Mouse (Mus musculus) liver, embryonic 14.5 days (tissue): ENCODE measurements around the gene Sectm1a. TPM values are rescaled to one million over a fixed set of nuclear protein-coding genes. Genes with fewer than 3 reads are reported as not detected.
"Not testable (repeated sequence)": the region's sequence is repeated elsewhere in the genome, so short reads cannot be mapped to it uniquely, and the experiment has no call there.

Source experiments
- ATAC-seq: fragments of 200-750 bp; cut with Nextera tagmentation; 2 replicates; pipeline ENCODE4 v1.8.0; 2017; ENCODE audit warnings: moderate number of reproducible peaks, mild to moderate bottlenecking, moderate library complexity; ENCODE audit not compliant: insufficient read depth
- DNase-seq, 3 experiments: peaks; one replicate each; pipeline ENCODE4 v3.0.0-alpha.2; 2012 to 2013; ENCODE audit warnings: low read depth in 3 of 3, low spot score in 3 of 3
- H3K27ac ChIP-seq: fragments of 300-500 bp; sonication (generic); 2 replicates; pipeline ENCODE4 v1.5.1; 2014; ENCODE audit warnings: moderate library complexity, mild to moderate bottlenecking, control low read depth, inconsistent platforms
- H3K27me3 ChIP-seq: fragments of 300-500 bp; sonication (generic); 2 replicates; pipeline ENCODE4 v1.6.1; 2014; ENCODE audit warnings: mild to moderate bottlenecking, low read length, moderate library complexity; ENCODE audit not compliant: control insufficient read depth, insufficient read depth
- H3K36me3 ChIP-seq: fragments of 300-500 bp; sonication (generic); replicated peaks from 2 replicates; pipeline ENCODE4 v1.6.1; 2014; ENCODE audit warnings: low read depth; ENCODE audit not compliant: control insufficient read depth, insufficient read depth
- H3K4me1 ChIP-seq, 2 experiments: fragments of 200-500 bp in 1 of 2; fragments of 300-500 bp in 1 of 2; sonication (generic) in 1 of 2; replicated peaks; 2 replicates each; pipeline ENCODE4 v1.6.1; 2012 to 2014; ENCODE audit warnings: antibody characterized with exemption in 1 of 2, inconsistent platforms in 1 of 2, low read length in 1 of 2; ENCODE audit not compliant: control insufficient read depth in 2 of 2, insufficient read depth in 2 of 2
- H3K4me2 ChIP-seq: fragments of 300-500 bp; sonication (generic); 2 replicates; pipeline ENCODE4 v1.6.1; 2014; ENCODE audit warnings: low read depth, mild to moderate bottlenecking, control low read depth, moderate library complexity
- H3K4me3 ChIP-seq, 2 experiments: fragments of 200-500 bp in 1 of 2; fragments of 300-500 bp in 1 of 2; sonication (generic) in 1 of 2; 2 replicates each; pipeline ENCODE4 v1.5.1; 2012 to 2014; ENCODE audit warnings: low read depth in 2 of 2, low read length in 2 of 2, mild to moderate bottlenecking in 2 of 2, control low read depth in 1 of 2, inconsistent platforms in 1 of 2, moderate library complexity in 1 of 2; ENCODE audit not compliant: insufficient read depth in 1 of 2
- H3K9ac ChIP-seq: fragments of 300-500 bp; sonication (generic); replicated peaks from 2 replicates; pipeline ENCODE4 v1.6.1; 2014; ENCODE audit warnings: mild to moderate bottlenecking, control low read depth, moderate library complexity
- H3K9me3 ChIP-seq: fragments of 300-500 bp; sonication (generic); 2 replicates; pipeline ENCODE4 v1.6.1; 2016; ENCODE audit warnings: low read length, mixed read lengths; ENCODE audit not compliant: control insufficient read depth
- CTCF ChIP-seq: IDR thresholded peaks from 2 replicates; pipeline ENCODE4 v1.5.1; 2016; ENCODE audit warnings: antibody characterized with exemption, low read depth, control low read depth
- EP300 ChIP-seq: IDR thresholded peaks from 2 replicates; pipeline ENCODE4 v1.6.1; 2016; ENCODE audit warnings: antibody characterized with exemption, low read depth
- WGBS: fragments of 180-500 bp; shearing (Covaris S2); extraction: QIAGEN DNeasy Blood & Tissue Kit; methylation state at CpG from one replicate; pipeline ENCODE4 v1.1.7; 2014; ENCODE audit not compliant: insufficient replicate concordance; 5-methylcytosine and 5-hydroxymethylcytosine counted together
- polyA plus RNA-seq, 2 experiments: library from polyadenylated mRNA; depleted of rRNA in 1 of 2; stranded (reverse) in 1 of 2; unstranded in 1 of 2; fragments of >200 nt; fragmentation: Nextera tagmentation in 1 of 2; extraction: Ambion mirVana in 1 of 2; gene quantifications; 2 replicates each; pipeline versions ENCODE4 v1.2.1 to v1.2.3; 2012 to 2014

Gene Sectm1a
- polyA plus RNA-seq, 2 experiments, result 1.0 to 1.3 TPM

GRCm38 (mm10) chr11:121112091-121112775 is 31.2 kb upstream of the Sectm1a start:
- peaks cover 0 to 3% of the 10 kb centered on the region in 2 experiments; a peak in 1 of 4 replicates for H3K4me1 ChIP-seq
- H3K27me3 ChIP-seq, result no peaks in the 10 kb centered on the region
- TF ChIP-seq EP300, result no peak
- TF ChIP-seq CTCF, result no peak
- no peak overlapping the region for H3K4me3 ChIP-seq
- no peak overlapping the region for H3K27ac ChIP-seq
- DNase-seq (no peak), ATAC-seq (no peak)
- no peak overlapping the region for H3K9ac ChIP-seq
- no peaks in the 10 kb centered on the region for H3K9me3 ChIP-seq
- no peak overlapping the region for H3K4me2 ChIP-seq
- no peaks in the 10 kb centered on the region for H3K36me3 ChIP-seq
- 57% methylated on average over 5 of the region's 5 CpGs for WGBS

DNA sequence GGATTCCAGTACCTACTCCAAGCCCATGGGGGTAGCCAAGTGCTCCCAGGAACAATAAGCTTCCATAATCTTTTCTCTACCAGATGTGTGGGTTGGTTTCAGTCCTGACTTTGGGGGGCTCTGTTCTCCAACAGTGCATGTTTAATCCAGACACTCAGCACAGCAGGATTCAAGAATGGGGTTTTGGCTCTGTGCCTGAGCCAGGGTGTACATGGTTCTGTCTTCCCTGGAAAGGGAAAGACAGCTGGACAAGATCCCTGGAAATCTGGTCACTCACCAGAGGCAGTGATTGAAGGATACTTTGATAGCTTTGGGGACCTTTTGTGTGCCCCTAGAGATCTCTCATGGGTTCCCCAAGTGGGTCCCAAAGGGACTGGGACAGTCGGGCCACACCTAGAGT is 30.6 kb upstream of the Sectm1a start:
- no peak overlapping the region for H3K4me3 ChIP-seq
- H3K27ac ChIP-seq, result no peak overlapping the region
- ATAC-seq (no peak), DNase-seq (no peak)
- no peaks in the 10 kb centered on the region for H3K9me3 ChIP-seq
- no peaks in the 10 kb centered on the region for H3K36me3 ChIP-seq
- H3K27me3 ChIP-seq, result no peaks in the 10 kb centered on the region
- WGBS, result 53% methylated on average over 1 of the region's 1 CpGs
- no peak overlapping the region for H3K9ac ChIP-seq
- H3K4me2 ChIP-seq, result no peak overlapping the region
- no peak for TF ChIP-seq EP300
- TF ChIP-seq CTCF, result no peak
- H3K4me1 ChIP-seq, result peaks cover 0 to 3% of the 10 kb centered on the region in 2 experiments; a peak in 1 of 4 replicates

DNA sequence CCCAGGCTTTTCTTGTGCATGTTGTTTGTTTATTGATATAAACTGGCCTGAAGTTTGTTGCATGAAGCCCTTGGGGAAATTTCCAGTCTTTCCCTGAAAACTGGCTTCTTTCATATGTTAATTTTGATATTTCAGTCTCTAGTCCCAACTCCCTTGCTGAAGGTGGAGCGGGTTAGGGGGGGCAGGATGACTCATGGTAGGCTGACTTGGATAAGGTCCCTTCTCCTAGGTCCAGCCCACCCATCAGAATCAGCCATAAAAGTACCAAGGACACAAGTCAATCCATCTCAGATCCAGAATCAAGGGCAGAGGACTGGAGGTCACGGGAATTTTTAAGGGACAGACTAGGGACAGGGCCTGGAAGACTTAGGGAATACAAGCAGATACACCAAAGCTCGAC is 30.0 kb upstream of the Sectm1a start:
- DNase-seq, result no peak
- no peak overlapping the region for H3K9ac ChIP-seq
- WGBS, result 53% methylated on average over 3 of the region's 3 CpGs
- H3K4me2 ChIP-seq, result no peak overlapping the region
- no peaks in the 10 kb centered on the region for H3K9me3 ChIP-seq
- TF ChIP-seq CTCF, result no peak
- TF ChIP-seq EP300, result no peak
- ATAC-seq, result no peak
- no peaks in the 10 kb centered on the region for H3K27me3 ChIP-seq
- no peaks in the 10 kb centered on the region for H3K36me3 ChIP-seq
- H3K4me1 ChIP-seq, result peaks cover 0 to 3% of the 10 kb centered on the region in 2 experiments; a peak in 1 of 4 replicates
- H3K27ac ChIP-seq, result no peak overlapping the region
- no peak overlapping the region for H3K4me3 ChIP-seq

GRCm38 (mm10) chr11:121109986-121110385 is 29.0 kb upstream of the Sectm1a start:
- Histone ChIP-seq H3K27ac (no peak overlapping the region), H3K4me1 (peaks cover 0 to 3% of the 10 kb centered on the region in 2 experiments; a peak in 1 of 4 replicates), H3K4me2 (no peak overlapping the region), H3K9me3 (no peaks in the 10 kb centered on the region), H3K9ac (no peak overlapping the region), H3K4me3 (no peak overlapping the region), H3K36me3 (no peaks in the 10 kb centered on the region), H3K27me3 (no peaks in the 10 kb centered on the region)
- ATAC-seq, result no peak
- no peak for DNase-seq
- TF ChIP-seq CTCF (no peak), EP300 (no peak)
- WGBS, result 26% methylated on average over 2 of the region's 2 CpGs

GRCm38 (mm10) chr11:121108061-121108460 is 27.0 kb upstream of the Sectm1a start:
- no peaks in the 10 kb centered on the region for H3K36me3 ChIP-seq
- ATAC-seq, result no peak
- H3K4me1 ChIP-seq, result peaks cover 0 to 3% of the 10 kb centered on the region in 2 experiments; a peak in 1 of 4 replicates
- no peak overlapping the region for H3K4me2 ChIP-seq
- no peak for TF ChIP-seq EP300
- no peak for TF ChIP-seq CTCF
- WGBS, result 45% methylated on average over 9 of the region's 9 CpGs
- H3K27ac ChIP-seq, result no peak overlapping the region
- H3K27me3 ChIP-seq, result no peaks in the 10 kb centered on the region
- DNase-seq, result no peak
- no peak overlapping the region for H3K9ac ChIP-seq
- no peaks in the 10 kb centered on the region for H3K9me3 ChIP-seq
- no peak overlapping the region for H3K4me3 ChIP-seq

- not testable (repeated sequence) for H3K4me2 ChIP-seq, H3K27ac ChIP-seq, ATAC-seq, DNase-seq, H3K4me1 ChIP-seq, H3K27me3 ChIP-seq, H3K9me3 ChIP-seq, H3K4me3 ChIP-seq, H3K36me3 ChIP-seq, H3K9ac ChIP-seq
- 52% methylated on average over 1 of the region's 1 CpGs for WGBS
Measured at GRCm38 (mm10) chr11:121107242-121107641, 26.2 kb upstream of the Sectm1a start.
